Mouse (Mus musculus) kidney, adult 9 months (tissue): ENCODE measurements around the gene Cryaa.
A peak's percentile ranks its signal among the peaks of the same experiment; 100 is the strongest.

Source experiments
- DNase-seq: peaks from one replicate; pipeline ENCODE4 v3.0.0; 2022

The Cryaa gene

DNA sequence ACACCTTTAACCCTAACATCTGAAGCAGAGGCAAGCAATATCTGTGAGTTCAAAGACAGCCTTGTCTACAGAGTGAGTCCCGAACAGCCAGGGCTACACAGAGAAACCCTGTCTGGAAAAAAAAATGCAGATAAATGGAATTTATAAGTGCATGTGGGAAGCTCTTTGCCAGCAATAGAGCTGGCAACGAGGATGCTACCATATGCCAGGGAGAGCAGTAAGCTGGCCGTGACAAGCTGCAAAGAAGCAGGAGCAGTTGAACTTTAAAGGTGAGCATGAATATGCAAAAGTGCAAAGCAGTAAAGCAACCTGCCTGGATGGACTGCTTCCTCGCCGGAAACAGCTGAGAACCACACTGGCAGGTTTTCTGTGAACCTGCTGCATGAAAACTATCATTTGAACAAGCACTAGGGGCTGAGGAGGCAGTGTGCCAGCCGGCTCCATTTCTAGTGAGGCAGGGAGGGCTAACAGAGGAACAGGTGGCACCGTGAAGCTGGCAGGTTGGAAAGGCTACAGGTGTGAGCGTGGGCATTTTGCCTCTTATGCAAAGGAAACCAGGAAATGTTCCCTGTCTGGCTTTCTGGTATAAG, 16.9 kb upstream of the Cryaa start:
- peak; percentile 31 for DNase-seq

DNA sequence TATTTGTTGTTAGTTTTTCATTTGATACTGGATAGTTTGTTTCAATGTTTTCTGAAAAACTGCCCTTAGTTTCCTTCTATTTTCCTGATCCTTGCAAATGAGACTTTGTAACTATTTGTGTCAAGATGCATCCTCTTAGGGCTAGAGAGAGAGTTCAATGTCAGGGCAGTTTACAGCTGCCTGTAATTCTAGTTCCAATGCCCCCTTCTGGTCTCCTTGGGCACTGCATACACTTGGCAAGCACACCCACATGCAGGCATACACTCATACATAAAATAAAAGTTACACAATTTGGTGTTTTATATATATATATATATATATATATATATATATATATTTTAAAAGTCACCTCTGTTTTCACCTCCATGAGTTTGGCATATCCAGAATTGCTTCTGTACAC, 14.8 kb upstream of the Cryaa start:
- no peak for DNase-seq

DNA sequence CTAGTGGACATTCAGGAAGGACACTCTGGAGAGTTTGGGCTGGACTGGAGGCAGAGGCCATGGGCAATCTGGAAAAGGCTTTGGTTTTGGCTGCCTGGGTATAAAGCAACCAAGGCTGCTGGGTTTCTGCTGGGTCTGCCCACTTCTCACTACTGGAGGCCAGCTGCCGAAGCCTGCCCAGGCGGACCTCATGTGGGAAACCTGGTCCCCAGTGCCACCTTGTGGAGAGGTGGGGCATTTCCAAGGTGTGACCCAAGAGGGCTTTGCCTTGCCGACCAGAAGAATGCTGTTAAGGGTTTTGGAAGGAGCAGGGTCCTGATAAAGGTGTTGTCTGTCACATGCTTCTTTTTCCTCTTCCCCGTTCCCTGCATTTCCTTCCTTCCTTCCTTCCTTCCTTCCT, 12.8 kb upstream of the Cryaa start:
- DNase-seq = peak; percentile 93

DNA sequence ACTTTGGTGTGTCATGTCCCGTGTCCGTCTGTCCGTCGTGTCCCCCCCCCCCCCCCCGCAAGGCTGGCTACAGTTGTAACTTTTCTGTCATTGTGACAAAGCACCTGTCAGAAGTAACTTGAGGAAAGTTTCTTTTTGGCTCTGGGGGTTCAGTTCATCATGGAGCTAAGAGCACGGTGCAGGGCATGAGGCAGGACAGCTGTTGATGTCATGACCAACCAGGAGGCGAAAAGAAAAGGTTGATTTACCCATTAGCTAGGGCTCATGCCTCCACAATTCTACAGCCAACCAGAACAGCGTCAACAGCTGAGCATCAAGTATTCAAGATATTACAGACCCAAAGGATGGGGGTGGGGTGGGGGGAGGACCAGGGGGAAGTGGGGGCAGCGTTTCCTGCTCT, 9.3 kb upstream of the Cryaa start:
- DNase-seq = no peak

DNA sequence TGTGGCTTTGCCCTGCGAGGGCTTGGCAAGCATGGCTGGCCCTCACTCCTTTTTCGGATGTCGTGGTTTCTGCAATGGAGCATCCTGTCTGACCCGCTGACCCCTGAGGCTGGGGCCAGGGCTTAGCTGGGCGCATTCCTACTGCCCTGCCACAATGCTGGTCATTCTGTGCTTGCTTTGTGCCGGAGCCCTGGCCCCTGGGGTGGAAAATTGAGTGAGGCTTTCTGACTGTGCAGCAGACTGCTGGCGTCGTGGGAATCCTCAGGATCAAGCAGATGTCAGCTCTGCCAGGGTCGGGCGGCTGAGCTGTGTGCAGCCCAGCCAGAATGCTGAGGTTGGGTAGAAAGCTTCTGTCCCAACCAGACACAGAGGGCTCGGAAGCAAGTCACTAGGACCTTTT, 7.4 kb upstream of the Cryaa start:
- DNase-seq = no peak

DNA sequence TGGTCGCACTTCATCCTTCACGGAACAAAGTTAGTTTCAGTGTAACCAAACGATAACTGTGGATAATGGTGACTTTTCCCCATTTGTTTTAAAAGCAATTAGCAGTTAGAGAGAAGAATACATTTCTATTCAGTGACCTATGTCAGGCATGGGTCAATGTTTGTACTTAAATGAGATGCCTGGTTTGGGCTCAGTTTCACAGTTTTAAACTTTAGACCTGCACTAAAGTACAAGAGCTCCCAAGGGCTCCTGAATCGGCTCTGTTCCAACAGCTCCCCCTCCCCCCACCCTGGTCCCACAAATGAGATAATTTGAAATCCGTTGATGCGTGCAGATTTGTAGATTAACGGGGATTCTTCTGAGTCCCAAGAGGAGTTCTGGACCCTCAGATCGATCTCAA, 5.9 kb upstream of the Cryaa start:
- peak; percentile 72 for DNase-seq

DNA sequence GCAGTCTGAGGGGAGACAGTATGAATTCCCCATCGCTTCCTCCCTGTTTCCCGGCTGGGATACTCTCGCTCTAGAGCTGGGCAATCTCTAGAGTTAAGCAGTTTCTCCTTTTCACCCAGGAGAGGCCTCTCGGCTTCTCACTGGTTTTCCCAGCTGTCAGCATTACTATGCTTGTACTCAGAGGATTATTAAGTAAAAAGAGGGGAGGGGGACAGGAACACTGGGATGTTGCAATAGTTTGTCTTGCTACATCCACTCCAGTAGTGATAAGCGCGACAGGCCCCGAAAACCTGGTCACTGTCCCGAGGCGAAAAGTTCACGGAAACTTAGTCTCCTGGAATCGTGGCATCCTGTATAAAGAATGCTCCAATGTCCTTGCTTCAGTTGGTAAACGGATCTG, 5.3 kb upstream of the Cryaa start:
- DNase-seq = no peak

DNA sequence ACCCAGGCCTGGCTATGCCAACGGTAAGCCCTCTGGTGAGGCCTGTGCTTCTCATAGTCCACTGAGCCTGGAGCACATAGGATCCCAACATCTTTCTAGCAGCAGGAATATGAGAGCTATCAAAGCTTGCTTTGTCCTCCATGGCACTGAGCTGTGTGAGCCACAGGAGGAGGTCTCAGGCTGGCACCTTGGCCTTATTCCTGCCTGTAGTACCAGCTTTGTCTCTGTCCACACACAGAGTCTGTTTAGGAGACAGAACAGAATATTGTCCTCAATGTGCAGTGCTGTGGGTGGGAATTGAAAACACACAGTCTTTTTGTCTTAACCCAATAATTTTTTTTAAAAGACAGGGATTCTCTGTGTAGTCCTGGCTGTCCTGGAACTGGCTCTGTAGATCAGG, 3.2 kb upstream of the Cryaa start:
- DNase-seq = no peak

DNA sequence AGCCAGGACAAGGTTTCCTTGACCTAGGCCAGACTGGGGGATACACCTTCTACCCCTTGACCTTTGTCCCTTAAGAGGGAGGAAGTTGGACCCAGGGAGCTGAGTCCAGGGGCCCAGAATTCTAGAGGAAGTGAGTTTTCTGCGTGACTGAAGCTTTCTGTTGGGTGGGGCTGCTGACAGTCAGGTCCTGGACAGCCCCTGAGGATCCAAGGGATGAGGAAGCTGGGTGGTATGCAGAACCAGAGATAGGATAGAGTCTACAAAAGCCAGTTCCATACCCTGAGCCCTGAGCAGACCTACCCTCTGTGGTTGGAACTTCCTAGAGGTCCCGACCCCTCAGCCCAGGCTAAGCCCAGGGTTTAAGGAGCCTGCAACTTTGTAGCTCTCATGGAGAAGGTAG, 2.8 kb downstream of the Cryaa start:
- no peak for DNase-seq

DNA sequence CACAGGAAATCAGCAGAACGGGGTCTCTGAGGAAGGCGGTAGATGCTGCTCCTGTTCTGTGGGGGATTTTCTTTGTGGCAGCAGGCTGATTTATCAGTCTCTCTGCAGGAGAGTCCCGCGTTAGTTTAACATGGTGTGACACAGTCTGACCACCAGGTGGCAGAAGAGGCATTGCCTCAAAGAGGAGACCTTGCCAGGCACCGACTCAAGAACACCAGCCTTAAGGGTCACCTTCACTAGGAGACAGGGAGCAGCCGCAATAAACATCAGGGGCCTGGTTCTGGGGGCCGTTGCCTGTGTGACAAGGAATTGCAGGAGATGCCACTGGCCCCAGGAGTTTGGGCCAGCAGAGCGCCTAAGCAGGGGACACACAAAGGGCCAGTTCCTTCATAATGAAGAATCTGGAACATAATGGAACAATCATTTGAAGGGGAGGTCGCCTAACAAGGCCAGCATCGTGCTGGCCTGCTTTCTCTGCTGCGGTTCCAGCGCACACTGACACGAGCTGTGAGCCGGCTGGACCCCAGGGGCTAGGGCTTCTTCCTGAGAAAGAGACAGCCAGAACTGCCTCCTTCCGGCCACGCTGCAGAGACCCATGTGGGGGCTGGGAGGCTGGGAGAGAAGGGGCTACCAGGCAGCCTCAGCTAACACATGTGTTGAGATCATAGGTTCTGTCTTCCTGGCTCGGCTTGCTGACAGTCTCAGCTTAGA, 8.1 kb downstream of the Cryaa start:
- DNase-seq = peak; percentile 93

DNA sequence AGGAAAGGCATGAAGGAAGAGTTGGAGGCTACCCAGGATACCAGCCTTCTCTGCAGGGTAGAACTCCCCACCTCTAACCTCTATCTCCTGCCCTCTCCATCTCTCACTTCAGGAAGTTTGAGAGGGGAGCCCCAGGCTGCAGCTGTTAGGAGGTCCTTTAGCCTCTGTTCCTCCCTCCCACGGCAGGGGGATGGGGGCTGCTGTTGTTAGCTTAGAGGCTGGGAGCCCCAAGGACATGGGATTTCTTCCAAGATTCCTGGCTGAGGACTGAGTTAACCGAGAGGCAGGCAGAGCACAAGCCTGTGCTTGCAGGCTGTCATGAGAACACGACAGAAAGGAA, 8.6 kb downstream of the Cryaa start:
- DNase-seq = peak; percentile 51

DNA sequence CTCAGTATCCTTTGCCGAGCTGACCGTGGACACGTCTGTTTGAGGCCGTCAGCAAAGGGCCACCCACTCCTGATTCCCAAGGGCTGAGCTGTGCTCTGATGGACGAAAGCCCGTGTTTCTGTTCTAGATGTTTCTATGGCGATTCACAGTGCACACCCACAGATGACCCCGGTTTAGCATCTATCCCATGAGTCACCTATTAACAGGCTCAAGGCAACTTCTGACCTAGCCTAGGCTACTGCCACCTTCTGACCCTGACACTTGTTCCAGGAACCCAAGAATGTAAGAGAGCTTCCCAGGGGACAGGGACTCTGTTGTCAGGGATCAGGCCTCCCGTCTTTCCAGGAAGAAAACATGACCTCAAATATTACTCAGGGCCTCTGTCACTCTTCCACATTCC, 10.5 kb downstream of the Cryaa start:
- peak; percentile 79 for DNase-seq

DNA sequence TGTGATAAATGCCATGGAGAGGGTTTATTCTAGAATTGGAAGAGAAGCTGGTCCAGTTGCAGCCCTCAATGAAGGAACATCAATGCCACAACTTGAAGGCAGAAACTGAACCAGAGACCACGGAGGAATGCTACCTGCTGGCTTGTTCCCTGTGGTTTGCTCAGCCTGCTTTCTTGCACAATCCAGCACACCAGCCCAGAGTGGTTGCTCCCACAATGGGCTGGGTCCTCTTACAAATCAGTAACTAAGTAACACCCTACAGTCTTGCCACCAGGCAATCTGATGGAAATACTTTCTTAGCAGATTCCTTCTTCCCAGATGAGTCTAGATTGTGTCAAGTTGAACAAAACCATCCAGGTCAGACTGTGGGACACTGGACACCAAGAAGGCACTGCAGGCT, 12.0 kb downstream of the Cryaa start:
- peak; percentile 47 for DNase-seq

DNA sequence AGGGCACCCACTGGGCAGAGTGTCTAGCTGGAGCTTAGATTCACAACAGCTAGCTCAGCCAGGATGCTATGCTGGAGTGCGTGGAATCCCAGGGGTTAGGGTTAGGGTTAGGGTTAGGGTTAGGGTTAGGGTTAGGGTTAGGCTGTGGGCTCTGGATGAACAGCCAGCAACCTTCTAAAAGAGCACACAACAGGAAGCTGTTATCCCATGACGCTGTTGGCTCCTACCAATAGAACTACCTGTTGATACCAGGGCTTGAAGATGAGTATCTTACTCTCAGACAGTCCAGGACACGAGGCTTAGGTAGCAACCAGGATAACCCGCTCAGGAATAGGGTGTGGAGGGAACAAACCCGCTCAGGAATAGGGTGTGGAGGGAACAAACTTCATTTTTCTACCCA, 15.3 kb downstream of the Cryaa start:
- DNase-seq = no peak

DNA sequence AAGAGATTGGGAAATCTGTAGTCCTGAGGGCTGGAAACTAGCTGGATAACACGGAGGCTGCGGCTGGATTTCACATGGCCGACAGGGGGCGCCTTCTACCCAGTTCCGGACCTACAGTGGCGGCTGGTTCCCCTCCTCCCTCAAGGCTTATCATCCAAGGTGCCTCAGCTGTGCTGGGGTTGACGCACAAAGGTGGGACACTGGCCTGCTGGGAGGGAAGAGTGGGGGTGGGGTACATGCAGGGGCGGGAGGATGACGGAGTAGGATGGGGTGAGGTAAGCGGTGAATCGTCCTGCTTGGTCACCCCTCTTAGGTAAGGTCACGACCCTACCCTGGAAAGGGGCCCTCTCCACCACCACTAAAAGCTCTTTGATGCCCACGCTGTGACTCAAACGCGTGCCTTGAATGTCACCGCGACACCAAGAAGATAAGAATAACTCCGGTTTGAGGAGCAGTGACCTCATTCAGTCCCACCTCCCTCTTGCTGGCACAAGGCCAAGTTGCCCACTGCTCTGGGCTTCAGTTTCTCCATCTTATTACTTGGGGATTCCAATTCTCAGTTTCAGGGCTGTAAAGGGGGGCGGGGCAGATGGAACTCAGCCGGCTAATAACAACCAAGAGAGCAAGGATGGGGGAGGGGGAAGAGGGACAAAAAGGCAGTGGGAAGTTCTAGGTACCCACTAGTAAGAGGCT, 15.9 kb downstream of the Cryaa start:
- DNase-seq = peak; percentile 84

DNA sequence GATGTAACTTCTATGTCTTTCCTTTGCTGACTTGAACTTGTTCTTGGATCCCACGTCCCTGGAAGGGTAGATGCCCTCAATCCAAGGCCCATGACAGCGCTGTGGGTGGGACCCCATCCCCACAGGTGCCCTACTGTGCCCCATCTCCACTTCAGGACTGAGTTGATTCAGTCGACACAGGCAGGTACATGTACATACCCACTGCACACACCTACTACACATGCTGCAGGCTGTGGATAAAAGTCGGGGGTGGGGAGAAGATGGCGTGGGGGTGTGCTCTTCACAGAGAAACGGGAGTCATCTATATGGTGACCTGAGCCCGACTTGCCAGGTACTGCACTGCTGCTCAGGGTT, 16.4 kb downstream of the Cryaa start:
- DNase-seq = no peak

DNA sequence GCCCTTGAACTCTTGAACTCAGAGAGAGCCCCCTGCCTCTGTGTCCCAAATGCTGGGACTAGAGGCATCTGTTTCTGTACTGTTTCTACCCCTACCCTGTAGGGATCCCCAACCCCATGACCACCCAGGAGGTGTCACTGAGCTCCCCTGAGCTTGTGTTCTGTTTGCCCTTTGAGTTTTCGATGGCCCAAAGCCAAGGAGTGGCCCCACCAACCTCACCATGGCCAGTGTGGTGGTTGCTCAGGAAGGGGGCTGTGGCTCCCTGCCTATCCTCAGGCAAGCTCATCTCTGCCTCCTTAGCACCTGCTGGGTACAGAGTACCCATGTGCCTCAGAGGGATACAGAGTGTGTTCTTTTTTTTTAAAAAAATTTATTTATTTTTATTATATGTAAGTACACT, 17.3 kb downstream of the Cryaa start:
- peak; percentile 52 for DNase-seq

DNA sequence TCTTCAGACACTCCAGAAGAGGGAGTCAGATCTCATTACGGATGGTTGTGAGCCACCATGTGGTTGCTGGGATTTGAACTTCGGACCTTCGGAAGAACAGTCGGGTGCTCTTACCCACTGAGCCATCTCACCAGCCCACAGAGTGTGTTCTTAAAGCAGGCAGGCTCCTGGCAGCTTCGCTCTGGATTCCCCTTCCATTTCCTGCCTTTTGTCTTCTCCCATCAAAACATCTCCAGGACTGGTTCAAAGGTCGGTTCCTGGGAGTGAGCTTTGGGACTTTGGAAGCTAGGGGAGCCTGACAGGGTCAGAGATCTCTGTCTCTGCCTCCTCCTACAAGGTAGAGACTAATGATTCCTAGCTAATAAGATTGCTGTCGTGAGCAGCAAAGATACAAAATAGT, 17.7 kb downstream of the Cryaa start:
- peak; percentile 89 for DNase-seq

DNA sequence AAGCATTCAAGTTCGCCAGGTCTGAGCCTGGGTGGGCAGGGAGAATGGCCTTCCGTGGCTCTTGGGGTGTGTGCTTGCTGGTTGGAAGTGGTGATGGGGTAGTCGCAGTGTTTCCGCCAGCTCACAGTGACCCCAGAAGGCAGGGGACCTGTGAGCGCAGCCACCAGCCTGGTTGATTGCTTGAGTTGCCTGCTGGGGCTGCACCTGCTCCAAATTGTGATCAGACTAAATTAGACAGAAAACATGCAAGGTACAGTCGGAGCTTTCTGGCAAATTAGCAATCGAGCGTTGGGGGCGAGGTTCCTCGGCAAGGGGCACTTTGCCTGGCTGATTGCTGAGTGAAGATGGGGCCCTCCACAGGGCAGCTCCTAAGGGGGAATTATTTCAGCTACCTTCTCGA, 20.7 kb downstream of the Cryaa start:
- no peak for DNase-seq

DNA sequence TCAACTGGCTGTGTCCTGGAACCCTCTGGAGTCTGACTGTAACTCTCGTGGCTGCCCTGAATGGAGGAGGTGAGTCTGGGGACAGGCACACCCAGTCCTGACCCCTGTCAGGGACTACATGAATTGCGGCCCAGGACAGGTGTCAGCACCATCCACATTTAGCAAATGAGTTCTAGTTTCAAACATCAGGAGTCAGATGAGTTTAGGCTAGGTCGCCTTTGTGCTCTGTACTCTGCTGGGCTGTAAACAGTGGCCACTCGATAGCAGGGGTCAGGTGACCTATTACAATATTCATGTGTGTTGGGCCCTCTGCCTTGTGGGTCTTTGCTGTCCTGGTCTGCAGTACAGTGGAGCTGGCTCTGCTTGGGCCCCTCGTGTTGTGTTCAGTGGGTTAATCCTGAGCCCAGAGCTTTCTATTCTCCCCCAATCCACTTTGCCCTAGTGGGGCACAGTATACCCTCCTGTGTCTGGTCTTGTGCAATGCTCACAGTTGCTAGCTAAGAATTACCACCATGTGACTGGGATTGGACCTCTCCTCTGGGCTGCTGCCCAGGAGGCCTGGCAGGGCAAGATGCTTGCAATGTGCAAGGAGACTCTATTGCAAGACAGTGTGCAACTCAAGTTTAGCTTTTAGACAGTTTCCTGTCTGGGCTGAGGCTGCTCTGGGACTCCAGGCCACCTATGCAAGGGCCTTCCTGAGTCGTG, 25.8 kb downstream of the Cryaa start:
- peak; percentile 58 for DNase-seq

DNA sequence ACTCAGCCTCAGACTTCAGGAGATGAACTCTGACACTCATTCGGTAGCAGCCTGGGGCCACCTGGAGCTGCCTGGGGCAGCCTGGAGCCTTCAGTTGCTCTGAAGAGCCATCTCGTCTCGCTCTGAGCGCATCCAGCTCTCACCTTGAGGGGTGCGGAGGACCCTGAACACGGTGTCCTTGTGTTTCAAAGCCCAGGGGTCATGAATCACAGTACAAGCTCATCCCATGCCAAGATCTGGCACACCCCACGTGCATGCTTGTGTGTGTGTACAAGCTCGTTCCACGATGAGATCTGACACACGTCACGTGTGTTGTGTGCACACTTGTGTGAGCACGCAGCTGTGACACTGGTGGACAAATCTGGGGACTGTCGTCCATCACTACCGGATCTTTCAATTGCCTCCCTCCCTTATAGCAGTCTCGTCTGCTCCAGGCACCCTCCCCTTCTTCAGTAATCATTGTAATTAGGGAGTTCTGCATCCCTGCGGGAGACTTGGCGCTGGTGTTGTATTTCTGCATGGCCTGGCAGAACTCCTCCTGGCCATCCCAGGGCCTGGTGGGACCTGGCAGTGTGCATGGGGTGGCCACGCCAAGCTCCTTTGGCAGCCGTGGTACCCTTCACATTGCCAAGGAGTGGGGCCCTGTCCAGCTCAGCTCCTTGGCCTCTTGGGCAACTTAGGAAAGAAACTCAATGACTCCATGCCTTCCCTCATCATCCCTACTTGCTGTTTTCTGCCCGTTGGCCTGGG, 27.8 kb downstream of the Cryaa start:
- peak; percentile 68 for DNase-seq

DNA sequence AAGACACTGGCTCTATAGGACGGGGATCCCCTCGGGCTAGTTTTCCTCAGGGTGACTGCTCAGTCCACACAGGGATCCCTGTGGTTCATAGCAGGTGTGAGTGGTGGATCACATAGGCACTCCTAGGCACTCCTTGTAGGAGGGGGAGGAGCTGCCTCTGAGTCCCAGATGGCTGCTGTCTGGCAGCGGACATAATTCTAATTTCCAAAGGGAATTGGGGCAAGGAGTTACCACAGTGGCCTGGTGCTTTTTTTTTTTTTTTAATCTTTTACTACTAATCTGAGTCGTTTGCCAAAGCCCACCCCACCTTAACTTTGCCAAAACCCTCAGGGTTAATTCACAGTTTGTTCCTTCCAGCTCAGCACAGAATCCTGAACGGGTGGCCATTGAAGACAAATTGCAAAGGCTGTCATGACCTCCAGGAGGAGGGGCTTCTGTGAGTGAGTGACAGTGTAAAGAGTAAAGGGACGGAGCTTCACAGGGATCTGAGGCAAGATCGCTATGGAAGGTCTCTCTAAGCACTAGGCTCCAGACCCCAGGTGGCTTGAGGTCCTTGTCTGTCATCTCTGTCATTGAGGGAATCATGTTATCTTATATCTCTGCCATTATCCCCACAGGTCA, 31.6 kb downstream of the Cryaa start:
- DNase-seq = peak; percentile 77

DNA sequence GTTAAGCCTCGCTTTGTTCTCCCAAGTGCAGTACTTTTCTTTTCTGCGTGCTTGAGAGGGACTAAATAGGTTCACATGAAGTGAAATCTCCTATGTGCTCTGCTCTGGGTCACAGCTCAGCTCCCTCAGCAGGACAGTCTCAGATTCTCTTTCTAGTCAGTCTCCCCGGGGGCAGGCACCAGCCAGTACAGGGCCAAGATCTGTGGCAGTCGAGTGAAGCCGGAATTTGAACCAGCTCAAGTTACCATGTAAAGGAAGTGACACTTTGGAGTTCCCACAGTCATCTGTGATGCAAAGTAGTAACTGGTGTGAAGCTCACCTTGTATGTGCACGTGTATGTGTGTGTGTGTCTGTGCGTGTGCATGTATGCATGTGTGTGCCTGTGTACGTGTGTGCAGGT, 32.8 kb downstream of the Cryaa start:
- DNase-seq = peak; percentile 52
